Mouse (Mus musculus) heart, embryonic 14.5 days (tissue): ENCODE results near the gene Tob2. TPM values are rescaled to one million over a fixed set of nuclear protein-coding genes. Genes with fewer than 3 reads are reported as not detected.

ENCODE experiments used
- ATAC-seq: fragments of 200-750 bp; cut with Nextera tagmentation; 2 replicates; pipeline ENCODE4 v1.8.0; 2017; ENCODE audit warnings: low read depth, moderate TSS enrichment; ENCODE audit not compliant: insufficient number of reproducible peaks, insufficient read depth, low FRiP score
- H3K27ac ChIP-seq, 2 experiments: fragments of 200-500 bp in 1 of 2; fragments of 300-500 bp in 1 of 2; sonication (generic) in 1 of 2; replicated peaks in 1 of 2; 2 replicates each; pipeline ENCODE4 v1.5.1; 2012 to 2014; ENCODE audit warnings: low read depth in 2 of 2, low read length in 2 of 2, control low read depth in 1 of 2, mild to moderate bottlenecking in 1 of 2, mixed read lengths in 1 of 2; ENCODE audit not compliant: control insufficient read depth in 1 of 2, insufficient read depth in 1 of 2
- H3K27me3 ChIP-seq: fragments of 300-500 bp; sonication (generic); 2 replicates; pipeline ENCODE4 v1.6.1; 2014; ENCODE audit warnings: mild to moderate bottlenecking, low read length, control low read depth; ENCODE audit not compliant: control insufficient read depth, insufficient read depth
- H3K36me3 ChIP-seq: fragments of 300-500 bp; sonication (generic); 2 replicates; pipeline ENCODE4 v1.6.1; 2014; ENCODE audit warnings: mild to moderate bottlenecking, control low read depth, low read length, mixed read lengths; ENCODE audit not compliant: control insufficient read depth, insufficient read depth
- H3K4me1 ChIP-seq, 2 experiments: fragments of 200-500 bp in 1 of 2; fragments of 300-500 bp in 1 of 2; sonication (generic) in 1 of 2; 2 replicates each; pipeline ENCODE4 v1.6.1; 2012 to 2014; ENCODE audit warnings: low read length in 2 of 2, control low read depth in 1 of 2, mixed read lengths in 1 of 2; ENCODE audit not compliant: control insufficient read depth in 2 of 2, insufficient read depth in 2 of 2
- H3K4me2 ChIP-seq: fragments of 300-500 bp; sonication (generic); 2 replicates; pipeline ENCODE4 v1.6.1; 2014; ENCODE audit warnings: mild to moderate bottlenecking, low read length
- H3K4me3 ChIP-seq, 2 experiments: fragments of 200-500 bp in 1 of 2; fragments of 300-500 bp in 1 of 2; sonication (generic) in 1 of 2; 2 replicates each; pipeline ENCODE4 v1.5.1; 2012 to 2014; ENCODE audit warnings: low read length in 2 of 2, mild to moderate bottlenecking in 2 of 2, control low read depth in 1 of 2, low read depth in 1 of 2, moderate library complexity in 1 of 2; ENCODE audit not compliant: control insufficient read depth in 1 of 2, insufficient read depth in 1 of 2
- H3K9ac ChIP-seq: fragments of 300-500 bp; sonication (generic); 2 replicates; pipeline ENCODE4 v1.6.1; 2014; ENCODE audit warnings: mild to moderate bottlenecking, low read length
- H3K9me3 ChIP-seq: fragments of 300-500 bp; sonication (generic); 2 replicates; pipeline ENCODE4 v1.6.1; 2016; ENCODE audit warnings: low read length, control low read depth; ENCODE audit not compliant: control insufficient read depth
- WGBS: fragments of 180-500 bp; shearing (Covaris S2); extraction: QIAGEN DNeasy Blood & Tissue Kit; methylation state at CpG from one replicate; pipeline ENCODE4 v1.1.7; 2014; 5-methylcytosine and 5-hydroxymethylcytosine counted together
- polyA plus RNA-seq: library from polyadenylated mRNA; unstranded; fragments of >200 nt; fragmentation: Nextera tagmentation; extraction: Ambion mirVana; gene quantifications from 2 replicates; pipeline ENCODE4 v1.2.1, GENCODE M21; 2014

The Tob2 gene
- polyA plus RNA-seq, 1 experiment from 2014 or later: 12.4 TPM

DNA sequence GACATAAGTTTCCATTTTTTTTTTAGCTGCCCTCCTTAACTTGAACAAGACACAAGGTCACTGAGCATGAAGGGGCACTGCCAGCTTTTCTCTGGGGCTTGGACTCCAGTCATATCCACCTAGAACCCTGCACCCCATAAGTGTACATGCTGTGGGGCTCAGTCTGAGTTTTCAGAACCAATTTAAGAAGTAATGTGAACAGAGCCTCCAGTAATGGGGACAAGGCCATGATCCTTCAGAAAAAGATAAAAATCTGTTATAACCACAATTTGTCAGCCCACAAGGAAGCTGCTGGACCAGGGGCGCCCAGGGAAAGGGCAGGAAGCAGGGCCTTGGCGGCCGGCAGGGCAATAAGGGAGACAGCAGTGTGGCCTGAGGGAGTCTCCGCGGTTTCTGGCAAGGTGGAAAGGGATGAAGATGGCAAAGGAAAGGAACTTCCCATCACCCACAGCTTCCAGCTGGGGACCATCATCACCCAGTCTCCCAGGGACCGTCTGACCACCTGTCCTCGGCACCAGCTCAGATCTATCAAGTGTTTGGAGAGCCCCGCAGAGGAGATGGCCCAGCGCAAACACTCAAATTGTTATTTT lies 6.1 kb downstream of the Tob2 start:
- H3K4me2 ChIP-seq: no peak overlapping the region
- no peaks in the 10 kb centered on the region for H3K27me3 ChIP-seq
- H3K4me1 ChIP-seq: peaks cover 2 to 12% of the 10 kb centered on the region in 2 experiments; a peak in 3 of 4 replicates
- no peaks in the 10 kb centered on the region for H3K9me3 ChIP-seq
- H3K36me3 ChIP-seq: peaks cover 67% of the 10 kb centered on the region
- no peak overlapping the region for H3K4me3 ChIP-seq
- ATAC-seq: no peak
- no peak overlapping the region for H3K9ac ChIP-seq
- H3K27ac ChIP-seq: no peak overlapping the region
- 73% methylated on average over 9 of the region's 9 CpGs for WGBS

GRCm38 (mm10) chr15:81851375-81851774 lies 7.2 kb downstream of the Tob2 start:
- WGBS: 92% methylated on average over 15 of the region's 15 CpGs
- no peak overlapping the region for H3K9ac ChIP-seq
- H3K4me2 ChIP-seq: no peak overlapping the region
- H3K27ac ChIP-seq: no peak overlapping the region
- no peak for ATAC-seq
- peaks cover 2 to 9% of the 10 kb centered on the region in 2 experiments; a peak in 3 of 4 replicates for H3K4me1 ChIP-seq
- no peaks in the 10 kb centered on the region for H3K9me3 ChIP-seq
- H3K27me3 ChIP-seq: no peaks in the 10 kb centered on the region
- H3K36me3 ChIP-seq: peaks cover 74% of the 10 kb centered on the region
- H3K4me3 ChIP-seq: no peak overlapping the region

DNA sequence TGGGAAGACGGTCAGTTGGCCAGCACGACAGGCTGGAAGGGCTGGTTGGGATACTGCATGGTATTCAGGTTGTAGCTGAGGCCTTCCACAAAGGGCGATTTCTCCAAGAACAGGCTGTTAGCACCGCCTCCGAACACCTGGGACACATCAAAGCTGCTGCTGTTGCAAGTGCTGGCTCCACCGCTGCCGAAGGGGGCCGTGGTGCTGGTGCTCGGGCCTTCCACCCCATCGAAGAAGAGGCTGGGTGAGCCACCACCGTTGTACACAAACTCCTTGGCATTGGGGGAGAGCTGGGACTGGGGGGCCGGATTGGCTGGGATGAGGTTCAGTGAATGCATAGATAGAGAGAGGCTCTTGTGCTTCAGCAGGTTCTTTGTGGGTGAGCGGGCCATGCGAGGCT lies 7.9 kb downstream of the Tob2 start:
- H3K9me3 ChIP-seq: no peaks in the 10 kb centered on the region
- H3K27ac ChIP-seq: no peak overlapping the region
- H3K4me2 ChIP-seq: no peak overlapping the region
- no peak overlapping the region for H3K4me3 ChIP-seq
- H3K27me3 ChIP-seq: no peaks in the 10 kb centered on the region
- H3K9ac ChIP-seq: no peak overlapping the region
- H3K4me1 ChIP-seq: peaks cover 5 to 12% of the 10 kb centered on the region in 2 experiments
- peaks cover 74% of the 10 kb centered on the region for H3K36me3 ChIP-seq
- ATAC-seq: no peak
- WGBS: 86% methylated on average over 14 of the region's 14 CpGs

DNA sequence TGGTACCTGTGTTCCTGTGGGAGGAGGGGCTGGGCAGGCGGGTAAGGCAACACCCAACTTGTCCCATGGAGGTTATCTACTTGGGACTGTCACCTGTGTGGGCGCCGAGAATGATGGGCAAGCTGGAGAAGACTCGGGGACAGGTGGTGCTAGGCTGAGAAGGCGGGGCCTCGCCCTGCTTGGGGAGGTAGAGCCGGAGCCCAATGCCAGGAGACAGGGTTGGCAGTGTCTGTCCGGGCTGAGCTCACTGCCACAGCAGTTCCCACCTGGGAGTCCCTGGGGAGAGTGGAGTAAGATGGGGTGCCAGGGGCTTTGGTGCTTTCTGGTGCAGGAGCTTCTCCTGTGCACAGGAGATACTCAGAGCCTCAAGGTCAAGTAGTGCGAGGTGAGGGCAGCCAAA lies 9.5 kb downstream of the Tob2 start:
- Histone ChIP-seq H3K9me3 (no peaks in the 10 kb centered on the region), H3K9ac (no peak overlapping the region), H3K27ac (no peak overlapping the region), H3K4me2 (no peak overlapping the region), H3K4me3 (no peak overlapping the region), H3K4me1 (peaks cover 5% of the 10 kb centered on the region in 2 experiments; a peak in 2 of 4 replicates), H3K36me3 (peaks cover 65% of the 10 kb centered on the region), H3K27me3 (no peaks in the 10 kb centered on the region)
- no peak for ATAC-seq
- 82% methylated on average over 9 of the region's 9 CpGs for WGBS

- Histone ChIP-seq H3K4me2 (no peak overlapping the region), H3K9me3 (no peaks in the 10 kb centered on the region), H3K9ac (no peak overlapping the region), H3K4me3 (no peak overlapping the region), H3K27ac (no peak overlapping the region), H3K4me1 (peaks cover 5% of the 10 kb centered on the region in 2 experiments; a peak in 2 of 4 replicates), H3K27me3 (no peaks in the 10 kb centered on the region), H3K36me3 (peaks cover 57% of the 10 kb centered on the region)
- no peak for ATAC-seq
- WGBS: 38% methylated on average over 7 of the region's 7 CpGs
These were observed 10.3 kb downstream of the Tob2 start for GRCm38 (mm10) chr15:81848301-81848700.

GRCm38 (mm10) chr15:81847861-81848260 lies 10.7 kb downstream of the Tob2 start:
- WGBS: 84% methylated on average over 5 of the region's 5 CpGs
- Histone ChIP-seq H3K4me1 (peaks cover 5% of the 10 kb centered on the region in 2 experiments; a peak in 2 of 4 replicates), H3K9me3 (no peaks in the 10 kb centered on the region), H3K27me3 (no peaks in the 10 kb centered on the region), H3K4me3 (no peak overlapping the region), H3K4me2 (no peak overlapping the region), H3K36me3 (peaks cover 53% of the 10 kb centered on the region), H3K27ac (no peak overlapping the region), H3K9ac (no peak overlapping the region)
- no peak for ATAC-seq

DNA sequence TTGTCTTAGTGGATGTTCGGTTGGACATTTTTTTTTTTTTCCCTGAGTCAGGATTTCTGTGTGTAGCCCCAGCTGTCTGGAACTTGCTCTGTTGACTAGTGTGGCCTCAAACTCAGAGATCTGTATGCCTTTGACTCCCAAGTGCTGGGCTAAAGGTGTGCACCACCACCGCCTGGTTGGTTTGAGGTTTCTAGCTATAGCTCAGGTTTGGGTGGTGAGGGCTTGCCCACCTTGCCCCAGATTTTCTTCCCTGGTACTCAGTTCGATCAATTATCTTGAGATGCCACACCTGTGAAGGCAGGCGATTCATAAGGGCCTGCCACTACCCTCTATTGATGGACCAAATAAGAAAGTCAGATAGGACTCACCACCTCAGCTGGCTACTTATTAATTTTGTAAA lies 11.4 kb downstream of the Tob2 start:
- 86% methylated on average over 4 of the region's 4 CpGs for WGBS
- H3K4me3 ChIP-seq: no peak overlapping the region
- H3K27ac ChIP-seq: no peak overlapping the region
- H3K4me1 ChIP-seq: peaks cover 5% of the 10 kb centered on the region in 2 experiments; a peak in 2 of 4 replicates
- H3K27me3 ChIP-seq: no peaks in the 10 kb centered on the region
- no peak overlapping the region for H3K4me2 ChIP-seq
- peaks cover 47% of the 10 kb centered on the region for H3K36me3 ChIP-seq
- H3K9me3 ChIP-seq: no peaks in the 10 kb centered on the region
- H3K9ac ChIP-seq: no peak overlapping the region
- no peak for ATAC-seq

DNA sequence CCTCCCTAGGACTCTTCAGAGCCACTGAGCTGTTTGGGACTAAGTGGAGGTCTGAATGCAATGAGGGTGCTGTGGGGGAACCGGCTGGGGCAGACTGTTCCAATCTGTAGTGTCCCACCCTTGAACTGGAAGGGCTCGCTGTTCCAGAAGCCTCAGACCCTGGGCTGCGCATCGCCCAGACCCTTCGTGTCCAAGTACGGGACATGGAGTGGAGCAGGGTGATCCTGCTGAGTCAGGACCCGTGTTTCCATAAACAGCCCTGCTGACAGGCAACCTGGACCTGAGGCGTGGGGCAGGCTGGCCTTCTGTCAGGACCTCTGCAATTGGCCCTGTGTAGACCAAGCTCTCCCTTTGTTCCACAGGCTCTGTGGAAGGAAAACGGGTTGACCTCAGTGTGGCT lies 11.8 kb downstream of the Tob2 start:
- ATAC-seq: no peak
- no peak overlapping the region for H3K9ac ChIP-seq
- no peak overlapping the region for H3K27ac ChIP-seq
- no peaks in the 10 kb centered on the region for H3K9me3 ChIP-seq
- H3K4me3 ChIP-seq: no peak overlapping the region
- H3K27me3 ChIP-seq: no peaks in the 10 kb centered on the region
- WGBS: 71% methylated on average over 9 of the region's 9 CpGs
- H3K4me1 ChIP-seq: peaks cover 5% of the 10 kb centered on the region in 2 experiments; a peak in 2 of 4 replicates
- peaks cover 43% of the 10 kb centered on the region for H3K36me3 ChIP-seq
- H3K4me2 ChIP-seq: no peak overlapping the region
